Mouse (Mus musculus): ENCODE data around the gene Gm20721. TPM values are rescaled to one million over a fixed set of nuclear protein-coding genes. Genes with fewer than 3 reads are reported as not detected.

Gm20721 gene
- polyA plus RNA-seq, 1 experiment from 2014 or later: 8.6 TPM

GRCm38 (mm10) chr2:174344996-174345395 lies 1.5 kb downstream of the Gm20721 start:
- peak overlapping the region; percentile 5; the same call in 1 of the 2 replicates for H3K27ac ChIP-seq
- H3K4me2 ChIP-seq (replicated peaks): no peak overlapping the region
- no peak for DNase-seq (ENCODE audit: low spot score)
- H3K27me3 ChIP-seq (ENCODE audit: control insufficient read depth, insufficient read depth, low read length): no peaks in the 10 kb centered on the region
- H3K9me3 ChIP-seq (ENCODE audit: control insufficient read depth, low read length): no peaks in the 10 kb centered on the region
- no peak overlapping the region for H3K4me3 ChIP-seq (replicated peaks; ENCODE audit: low read length)
- H3K4me1 ChIP-seq (replicated peaks; ENCODE audit: control insufficient read depth, insufficient read depth, low read length): peaks cover 28% of the 10 kb centered on the region
- no peak overlapping the region for H3K9ac ChIP-seq
- WGBS: 91% methylated on average over 16 of the region's 16 CpGs
- no peak for ATAC-seq (ENCODE audit: low FRiP score)
- H3K36me3 ChIP-seq (replicated peaks; ENCODE audit: control insufficient read depth, insufficient read depth): peaks cover 43% of the 10 kb centered on the region

GRCm38 (mm10) chr2:174344003-174344655 lies 2.4 kb downstream of the Gm20721 start:
- H3K36me3 ChIP-seq (replicated peaks; ENCODE audit: control insufficient read depth, insufficient read depth): peaks cover 43% of the 10 kb centered on the region
- H3K4me3 ChIP-seq (replicated peaks; ENCODE audit: low read length): no peak overlapping the region
- no peak overlapping the region for H3K9ac ChIP-seq
- DNase-seq (ENCODE audit: low spot score) (peak; percentile 86), ATAC-seq (ENCODE audit: low FRiP score) (peak; percentile 80)
- H3K27ac ChIP-seq: peak overlapping the region; percentile 3
- 22% methylated on average over 3 of the region's 3 CpGs for WGBS
- peak overlapping the region; percentile 13 for H3K4me2 ChIP-seq (replicated peaks)
- H3K27me3 ChIP-seq (ENCODE audit: control insufficient read depth, insufficient read depth, low read length): no peaks in the 10 kb centered on the region
- H3K4me1 ChIP-seq (replicated peaks; ENCODE audit: control insufficient read depth, insufficient read depth, low read length): peaks cover 28% of the 10 kb centered on the region
- H3K9me3 ChIP-seq (ENCODE audit: control insufficient read depth, low read length): no peaks in the 10 kb centered on the region

GRCm38 (mm10) chr2:174343566-174343965 lies 2.9 kb downstream of the Gm20721 start:
- Histone ChIP-seq H3K4me2 (replicated peaks) (peak overlapping the region; percentile 13; the same call in 1 of the 2 replicates), H3K9ac (no peak overlapping the region), H3K4me1 (replicated peaks; ENCODE audit: control insufficient read depth, insufficient read depth, low read length) (peaks cover 31% of the 10 kb centered on the region), H3K27me3 (ENCODE audit: control insufficient read depth, insufficient read depth, low read length) (no peaks in the 10 kb centered on the region), H3K9me3 (ENCODE audit: control insufficient read depth, low read length) (no peaks in the 10 kb centered on the region), H3K4me3 (replicated peaks; ENCODE audit: low read length) (no peak overlapping the region), H3K27ac (peak overlapping the region; percentile 3; the same call in 1 of the 2 replicates), H3K36me3 (replicated peaks; ENCODE audit: control insufficient read depth, insufficient read depth) (peaks cover 43% of the 10 kb centered on the region)
- ATAC-seq (ENCODE audit: low FRiP score): no peak
- 60% methylated on average over 1 of the region's 1 CpGs for WGBS
- no peak for DNase-seq (ENCODE audit: low spot score)

GRCm38 (mm10) chr2:174342793-174343400 lies 3.6 kb downstream of the Gm20721 start:
- DNase-seq (ENCODE audit: low spot score) (no peak), ATAC-seq (ENCODE audit: low FRiP score) (peak; percentile 38; the same call in 1 of the 2 replicates)
- H3K36me3 ChIP-seq (replicated peaks; ENCODE audit: control insufficient read depth, insufficient read depth): peaks cover 43% of the 10 kb centered on the region
- 53% methylated on average over 8 of the region's 8 CpGs for WGBS
- no peak overlapping the region for H3K4me3 ChIP-seq (replicated peaks; ENCODE audit: low read length)
- H3K27me3 ChIP-seq (ENCODE audit: control insufficient read depth, insufficient read depth, low read length): no peaks in the 10 kb centered on the region
- H3K9me3 ChIP-seq (ENCODE audit: control insufficient read depth, low read length): no peaks in the 10 kb centered on the region
- H3K9ac ChIP-seq: no peak overlapping the region
- H3K27ac ChIP-seq: peak overlapping the region; percentile 51
- 0 out of 2 replicates have a peak overlapping the region, but pooled peaks have one; percentile 13 for H3K4me2 ChIP-seq (replicated peaks)
- H3K4me1 ChIP-seq (replicated peaks; ENCODE audit: control insufficient read depth, insufficient read depth, low read length): peaks cover 34% of the 10 kb centered on the region

- H3K27me3 ChIP-seq (ENCODE audit: control insufficient read depth, insufficient read depth, low read length): no peaks in the 10 kb centered on the region
- H3K4me1 ChIP-seq (replicated peaks; ENCODE audit: control insufficient read depth, insufficient read depth, low read length): peaks cover 42% of the 10 kb centered on the region
- 89% methylated on average over 4 of the region's 4 CpGs for WGBS
- DNase-seq (ENCODE audit: low spot score): no peak
- H3K9me3 ChIP-seq (ENCODE audit: control insufficient read depth, low read length): no peaks in the 10 kb centered on the region
- no peak overlapping the region for H3K9ac ChIP-seq
- no peak overlapping the region for H3K27ac ChIP-seq
- H3K36me3 ChIP-seq (replicated peaks; ENCODE audit: control insufficient read depth, insufficient read depth): peaks cover 29% of the 10 kb centered on the region
- no peak overlapping the region for H3K4me2 ChIP-seq (replicated peaks)
- H3K4me3 ChIP-seq (replicated peaks; ENCODE audit: low read length): no peak overlapping the region
- ATAC-seq (ENCODE audit: low FRiP score): no peak
Observed at GRCm38 (mm10) chr2:174340893-174341580, 5.5 kb downstream of the Gm20721 start.

- peaks cover 48% of the 10 kb centered on the region for H3K4me1 ChIP-seq (replicated peaks; ENCODE audit: control insufficient read depth, insufficient read depth, low read length)
Observed at GRCm38 (mm10) chr2:174340229-174340892, 6.2 kb downstream of the Gm20721 start.

GRCm38 (mm10) chr2:174339701-174340100 lies 6.8 kb downstream of the Gm20721 start:
- ATAC-seq (ENCODE audit: low FRiP score): 0 out of 2 replicates have a peak, but pooled peaks have one; percentile 3
- no peak for DNase-seq (ENCODE audit: low spot score)
- Histone ChIP-seq H3K27me3 (ENCODE audit: control insufficient read depth, insufficient read depth, low read length) (no peaks in the 10 kb centered on the region), H3K9ac (no peak overlapping the region), H3K9me3 (ENCODE audit: control insufficient read depth, low read length) (no peaks in the 10 kb centered on the region), H3K36me3 (replicated peaks; ENCODE audit: control insufficient read depth, insufficient read depth) (peaks cover 16% of the 10 kb centered on the region), H3K4me3 (replicated peaks; ENCODE audit: low read length) (no peak overlapping the region), H3K4me2 (replicated peaks) (no peak overlapping the region), H3K27ac (no peak overlapping the region), H3K4me1 (replicated peaks; ENCODE audit: control insufficient read depth, insufficient read depth, low read length) (peaks cover 50% of the 10 kb centered on the region)
- 94% methylated on average over 1 of the region's 1 CpGs for WGBS

More at GRCm38 (mm10) chr2:174340229-174340892, 6.2 kb downstream of the Gm20721 start:
- Histone ChIP-seq H3K9ac (no peak overlapping the region), H3K4me2 (replicated peaks) (no peak overlapping the region), H3K9me3 (ENCODE audit: control insufficient read depth, low read length) (no peaks in the 10 kb centered on the region), H3K27me3 (ENCODE audit: control insufficient read depth, insufficient read depth, low read length) (no peaks in the 10 kb centered on the region), H3K4me3 (replicated peaks; ENCODE audit: low read length) (no peak overlapping the region), H3K36me3 (replicated peaks; ENCODE audit: control insufficient read depth, insufficient read depth) (peaks cover 22% of the 10 kb centered on the region), H3K27ac (no peak overlapping the region)
- no peak for DNase-seq (ENCODE audit: low spot score)
- 90% methylated on average over 3 of the region's 3 CpGs for WGBS
- ATAC-seq (ENCODE audit: low FRiP score): no peak

GRCm38 (mm10) chr2:174337275-174337674 lies 9.2 kb downstream of the Gm20721 start:
- DNase-seq (ENCODE audit: low spot score) (no peak), ATAC-seq (ENCODE audit: low FRiP score) (no peak)
- no peak overlapping the region for H3K9ac ChIP-seq
- no peaks in the 10 kb centered on the region; the same call in 1 of the 2 replicates for H3K36me3 ChIP-seq (replicated peaks; ENCODE audit: control insufficient read depth, insufficient read depth)
- no peak overlapping the region for H3K27ac ChIP-seq
- H3K4me1 ChIP-seq (replicated peaks; ENCODE audit: control insufficient read depth, insufficient read depth, low read length): peaks cover 50% of the 10 kb centered on the region
- no peaks in the 10 kb centered on the region for H3K27me3 ChIP-seq (ENCODE audit: control insufficient read depth, insufficient read depth, low read length)
- 86% methylated on average over 13 of the region's 13 CpGs for WGBS
- no peaks in the 10 kb centered on the region for H3K9me3 ChIP-seq (ENCODE audit: control insufficient read depth, low read length)
- no peak overlapping the region for H3K4me3 ChIP-seq (replicated peaks; ENCODE audit: low read length)
- no peak overlapping the region for H3K4me2 ChIP-seq (replicated peaks)
